Mouse (Mus musculus): ENCODE measurements around the gene Mrps24. TPM values are rescaled to one million over a fixed set of nuclear protein-coding genes. Genes with fewer than 3 reads are reported as not detected.

Mrps24 gene
- polyA plus RNA-seq, 1 experiment from 2014 or later, result 151 TPM

GRCm38 (mm10) chr11:5732401-5732800, 16.9 kb upstream of the Mrps24 start:
- H3K27me3 ChIP-seq (replicated peaks), result no peaks in the 10 kb centered on the region
- no peak for ATAC-seq (ENCODE audit: low FRiP score, low read depth)
- no peak overlapping the region for H3K27ac ChIP-seq
- H3K4me3 ChIP-seq, result no peak overlapping the region
- 0 out of 2 replicates have a peak overlapping the region, but pooled peaks have one; percentile 21 for H3K9ac ChIP-seq
- no peaks in the 10 kb centered on the region for H3K36me3 ChIP-seq
- peaks cover 5% of the 10 kb centered on the region; the same call in 1 of the 2 replicates for H3K4me1 ChIP-seq
- 61% methylated on average over 5 of the region's 5 CpGs for WGBS
- H3K4me2 ChIP-seq (replicated peaks), result no peak overlapping the region
- no peaks in the 10 kb centered on the region for H3K9me3 ChIP-seq

DNA sequence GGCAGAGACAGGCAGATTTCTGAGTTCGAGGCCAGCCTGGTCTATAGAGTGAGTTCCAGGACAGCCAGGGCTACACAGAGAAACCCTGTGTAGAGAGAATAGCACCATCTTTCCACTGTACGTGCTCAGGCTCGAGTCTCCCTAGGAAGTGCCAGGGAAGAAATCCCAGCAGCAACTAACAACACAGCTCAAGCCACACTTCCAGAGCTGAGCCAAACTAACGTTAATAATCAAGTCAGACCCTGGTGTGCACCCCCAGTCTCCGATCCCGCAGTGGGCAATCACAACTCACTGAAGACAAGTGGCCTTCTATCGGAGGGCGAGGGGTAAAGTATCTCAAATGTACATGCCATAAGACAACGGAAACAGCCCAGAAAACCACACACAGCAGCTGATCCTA, 14.1 kb upstream of the Mrps24 start:
- peaks cover 5% of the 10 kb centered on the region; the same call in 1 of the 2 replicates for H3K4me1 ChIP-seq
- no peak overlapping the region for H3K27ac ChIP-seq
- 91% methylated on average over 9 of the region's 9 CpGs for WGBS
- H3K9ac ChIP-seq, result no peak overlapping the region
- H3K9me3 ChIP-seq, result no peaks in the 10 kb centered on the region
- H3K36me3 ChIP-seq, result 0 out of 2 replicates have a peak, but pooled peaks cover 1% of the 10 kb centered on the region
- no peak overlapping the region for H3K4me3 ChIP-seq
- H3K27me3 ChIP-seq (replicated peaks), result no peaks in the 10 kb centered on the region
- ATAC-seq (ENCODE audit: low FRiP score, low read depth), result no peak
- H3K4me2 ChIP-seq (replicated peaks), result no peak overlapping the region

- peaks cover 44% of the 10 kb centered on the region for H3K36me3 ChIP-seq
- no peak overlapping the region for H3K27ac ChIP-seq
- 92% methylated on average over 12 of the region's 12 CpGs for WGBS
- no peak overlapping the region for H3K4me3 ChIP-seq
- no peaks in the 10 kb centered on the region for H3K27me3 ChIP-seq (replicated peaks)
- H3K9me3 ChIP-seq, result no peaks in the 10 kb centered on the region
- H3K9ac ChIP-seq, result no peak overlapping the region
- H3K4me1 ChIP-seq, result no peaks in the 10 kb centered on the region
- no peak for ATAC-seq (ENCODE audit: low FRiP score, low read depth)
- no peak overlapping the region for H3K4me2 ChIP-seq (replicated peaks)
These were observed 3.3 kb upstream of the Mrps24 start for GRCm38 (mm10) chr11:5718611-5719354.

GRCm38 (mm10) chr11:5716938-5717705, 1.6 kb upstream of the Mrps24 start:
- Histone ChIP-seq H3K27ac (no peak overlapping the region), H3K9ac (no peak overlapping the region), H3K27me3 (replicated peaks) (no peaks in the 10 kb centered on the region), H3K36me3 (peaks cover 40% of the 10 kb centered on the region), H3K9me3 (no peaks in the 10 kb centered on the region), H3K4me1 (no peaks in the 10 kb centered on the region), H3K4me3 (no peak overlapping the region), H3K4me2 (replicated peaks) (no peak overlapping the region)
- 94% methylated on average over 34 of the region's 34 CpGs for WGBS
- ATAC-seq (ENCODE audit: low FRiP score, low read depth), result no peak

- WGBS, result 92% methylated on average over 11 of the region's 11 CpGs
- Histone ChIP-seq H3K9ac (no peak overlapping the region), H3K9me3 (no peaks in the 10 kb centered on the region), H3K4me1 (no peaks in the 10 kb centered on the region), H3K4me2 (replicated peaks) (no peak overlapping the region), H3K36me3 (peaks cover 37% of the 10 kb centered on the region), H3K4me3 (no peak overlapping the region), H3K27ac (no peak overlapping the region), H3K27me3 (replicated peaks) (no peaks in the 10 kb centered on the region)
- ATAC-seq (ENCODE audit: low FRiP score, low read depth), result no peak
These were observed 766 bp upstream of the Mrps24 start for GRCm38 (mm10) chr11:5716246-5716645.

GRCm38 (mm10) chr11:5715179-5715578, 301 bp downstream of the Mrps24 start:
- H3K27me3 ChIP-seq (replicated peaks), result no peaks in the 10 kb centered on the region
- no peaks in the 10 kb centered on the region for H3K9me3 ChIP-seq
- H3K4me1 ChIP-seq, result no peaks in the 10 kb centered on the region
- no peak overlapping the region for H3K4me3 ChIP-seq
- no peak for ATAC-seq (ENCODE audit: low FRiP score, low read depth)
- H3K4me2 ChIP-seq (replicated peaks), result no peak overlapping the region
- WGBS, result 90% methylated on average over 9 of the region's 9 CpGs
- no peak overlapping the region for H3K9ac ChIP-seq
- H3K27ac ChIP-seq, result no peak overlapping the region
- H3K36me3 ChIP-seq, result peaks cover 37% of the 10 kb centered on the region

GRCm38 (mm10) chr11:5707530-5708353, 7.7 kb downstream of the Mrps24 start:
- Histone ChIP-seq H3K27me3 (replicated peaks) (no peaks in the 10 kb centered on the region), H3K27ac (no peak overlapping the region), H3K9ac (peak overlapping the region; percentile 72), H3K4me3 (peak overlapping the region; percentile 70), H3K9me3 (no peaks in the 10 kb centered on the region), H3K36me3 (peaks cover 18% of the 10 kb centered on the region), H3K4me1 (peaks cover 14% of the 10 kb centered on the region), H3K4me2 (replicated peaks) (peak overlapping the region; percentile 72)
- ATAC-seq (ENCODE audit: low FRiP score, low read depth), result peak; percentile 97
- 19% methylated on average over 48 of the region's 50 CpGs for WGBS

- Histone ChIP-seq H3K4me1 (peaks cover 14% of the 10 kb centered on the region), H3K4me3 (peak overlapping the region; percentile 70), H3K27me3 (replicated peaks) (no peaks in the 10 kb centered on the region), H3K4me2 (replicated peaks) (peak overlapping the region; percentile 72), H3K9ac (peak overlapping the region; percentile 72), H3K9me3 (no peaks in the 10 kb centered on the region), H3K36me3 (peaks cover 20% of the 10 kb centered on the region), H3K27ac (no peak overlapping the region)
- peak; percentile 68 for ATAC-seq (ENCODE audit: low FRiP score, low read depth)
- WGBS, result 2% methylated on average over 42 of the region's 43 CpGs
These were observed 8.5 kb downstream of the Mrps24 start for GRCm38 (mm10) chr11:5706874-5707529.

- H3K27ac ChIP-seq, result no peak overlapping the region
- H3K4me3 ChIP-seq, result peak overlapping the region; percentile 70; the same call in 1 of the 2 replicates
- peaks cover 20% of the 10 kb centered on the region for H3K36me3 ChIP-seq
- ATAC-seq (ENCODE audit: low FRiP score, low read depth), result no peak
- 94% methylated on average over 9 of the region's 9 CpGs for WGBS
- no peaks in the 10 kb centered on the region for H3K9me3 ChIP-seq
- no peak overlapping the region for H3K9ac ChIP-seq
- H3K4me2 ChIP-seq (replicated peaks), result peak overlapping the region; percentile 72
- peaks cover 14% of the 10 kb centered on the region for H3K4me1 ChIP-seq
- H3K27me3 ChIP-seq (replicated peaks), result no peaks in the 10 kb centered on the region
These were observed 9.5 kb downstream of the Mrps24 start for GRCm38 (mm10) chr11:5705972-5706371.

DNA sequence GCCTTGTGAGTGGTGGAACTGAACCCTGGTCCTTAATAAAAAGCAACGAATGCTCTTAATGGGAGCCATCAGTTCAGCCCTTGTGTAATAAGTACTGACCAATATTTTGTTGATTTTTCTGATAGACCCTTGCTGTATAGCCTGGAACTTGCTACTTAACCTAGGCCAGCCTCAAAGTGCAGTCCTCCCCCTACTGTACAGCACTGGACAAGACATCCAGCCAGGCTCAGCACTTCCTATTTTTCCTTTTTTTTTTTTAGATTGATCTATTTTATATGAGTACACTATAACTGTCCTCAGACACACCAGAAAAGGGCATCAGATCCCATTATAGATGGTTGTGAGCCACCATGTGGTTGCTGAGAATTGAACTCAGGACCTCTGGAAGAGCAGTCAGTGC, 12.1 kb downstream of the Mrps24 start:
- Histone ChIP-seq H3K9me3 (no peaks in the 10 kb centered on the region), H3K36me3 (peaks cover 20% of the 10 kb centered on the region), H3K9ac (no peak overlapping the region), H3K4me3 (no peak overlapping the region), H3K4me1 (peaks cover 14% of the 10 kb centered on the region), H3K27ac (no peak overlapping the region), H3K4me2 (replicated peaks) (no peak overlapping the region), H3K27me3 (replicated peaks) (no peaks in the 10 kb centered on the region)
- ATAC-seq (ENCODE audit: low FRiP score, low read depth), result no peak
- 92% methylated on average over 1 of the region's 1 CpGs for WGBS

DNA sequence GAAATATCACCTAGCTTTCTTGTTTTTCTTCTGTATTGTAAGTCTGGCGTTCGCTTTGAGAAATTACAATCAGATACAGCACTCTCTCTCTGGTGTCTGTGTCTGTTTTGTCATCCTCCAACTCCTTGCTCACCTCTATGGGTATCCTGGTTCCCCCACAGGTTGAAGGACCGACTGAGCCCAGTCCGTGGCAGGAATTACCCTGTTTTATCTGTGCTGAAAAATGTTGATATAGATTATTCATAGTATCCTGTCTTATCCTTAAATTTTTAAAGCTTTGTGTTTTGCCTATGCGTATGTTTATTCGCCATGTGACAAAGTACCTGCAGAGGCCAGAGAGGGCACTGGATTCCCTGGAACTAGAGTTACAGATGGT, 12.5 kb downstream of the Mrps24 start:
- no peak overlapping the region for H3K27ac ChIP-seq
- WGBS, result 90% methylated on average over 6 of the region's 6 CpGs
- H3K36me3 ChIP-seq, result peaks cover 20% of the 10 kb centered on the region
- peaks cover 14% of the 10 kb centered on the region for H3K4me1 ChIP-seq
- no peaks in the 10 kb centered on the region for H3K9me3 ChIP-seq
- no peaks in the 10 kb centered on the region for H3K27me3 ChIP-seq (replicated peaks)
- H3K9ac ChIP-seq, result no peak overlapping the region
- no peak overlapping the region for H3K4me2 ChIP-seq (replicated peaks)
- H3K4me3 ChIP-seq, result no peak overlapping the region
- ATAC-seq (ENCODE audit: low FRiP score, low read depth), result no peak

Data from neural tube, embryonic 12.5 days (tissue).